Mouse (Mus musculus) heart, adult 9 months (tissue): ENCODE results near the gene Aldoc.

Source experiments
- DNase-seq, 2 experiments: peaks; one replicate each; pipeline ENCODE4 v3.0.0; 2022; ENCODE audit warnings: low spot score in 2 of 2

Gene Aldoc

GRCm38 (mm10) chr11:78360789-78361131 is 38.0 kb downstream of the Aldoc start:
- DNase-seq: no peak

GRCm38 (mm10) chr11:78363309-78364007 is 40.7 kb downstream of the Aldoc start:
- no peak for DNase-seq

GRCm38 (mm10) chr11:78364103-78364502 is 41.3 kb downstream of the Aldoc start:
- DNase-seq: no peak

- no peak for DNase-seq
These were observed 44.9 kb downstream of the Aldoc start for GRCm38 (mm10) chr11:78367456-78368225.

GRCm38 (mm10) chr11:78370389-78370788 is 47.6 kb downstream of the Aldoc start:
- no peak for DNase-seq

GRCm38 (mm10) chr11:78371711-78372110 is 48.9 kb downstream of the Aldoc start:
- DNase-seq: no peak

GRCm38 (mm10) chr11:78372166-78372565 is 49.4 kb downstream of the Aldoc start:
- DNase-seq: no peak

GRCm38 (mm10) chr11:78372610-78373009 is 49.8 kb downstream of the Aldoc start:
- DNase-seq: no peak

- no peak for DNase-seq
These were observed 51.4 kb downstream of the Aldoc start for GRCm38 (mm10) chr11:78374147-78374546.
